Mouse (Mus musculus) heart, adult 2 months (tissue): ENCODE data around the gene Serpina3k. TPM values are rescaled to one million over a fixed set of nuclear protein-coding genes. Genes with fewer than 3 reads are reported as not detected.
"Not testable (repeated sequence)": the region's sequence is repeated elsewhere in the genome, so short reads cannot be mapped to it uniquely, and the experiment has no call there.

Source experiments
- DNase-seq, 2 experiments: peaks; one replicate each; pipeline ENCODE4 v3.0.0; 2021
- H3K27ac ChIP-seq: fragments of 200-600 bp; 2 replicates; pipeline ENCODE4 v1.8.1; 2022
- H3K27me3 ChIP-seq: fragments of 200-500 bp; 2 replicates; pipeline ENCODE4 v1.6.1; 2012; ENCODE audit warnings: mild to moderate bottlenecking, low read length, inconsistent platforms, mixed read lengths; ENCODE audit not compliant: control insufficient read depth, insufficient read depth
- H3K36me3 ChIP-seq: fragments of 200-500 bp; 2 replicates; pipeline ENCODE4 v1.6.1; 2012; ENCODE audit warnings: low read length, inconsistent platforms; ENCODE audit not compliant: control insufficient read depth, insufficient read depth
- H3K4me1 ChIP-seq: fragments of 200-500 bp; 2 replicates; pipeline ENCODE4 v1.6.1; 2011; ENCODE audit warnings: low read length; ENCODE audit not compliant: control insufficient read depth, insufficient read depth
- H3K4me3 ChIP-seq: fragments of 200-600 bp; 2 replicates; pipeline ENCODE4 v1.8.1; 2022
- H3K79me2 ChIP-seq: fragments of 200-500 bp; replicated peaks from 2 replicates; pipeline ENCODE4 v1.6.1; 2012; ENCODE audit warnings: mild to moderate bottlenecking, inconsistent platforms, low read length, moderate library complexity, mixed read lengths; ENCODE audit not compliant: control insufficient read depth, insufficient read depth
- H3K9ac ChIP-seq: fragments of 200-500 bp; 2 replicates; pipeline ENCODE4 v1.6.1; 2012; ENCODE audit warnings: low read depth, mild to moderate bottlenecking, control low read depth, inconsistent platforms, low read length, mixed read lengths
- CTCF ChIP-seq: fragments of 200-600 bp; IDR thresholded peaks from 2 replicates; pipeline ENCODE4 v1.8.1; 2022; ENCODE audit warnings: antibody characterized with exemption, mild to moderate bottlenecking, moderate library complexity
- EP300 ChIP-seq: fragments of 200-500 bp; IDR thresholded peaks from 2 replicates; pipeline ENCODE4 v1.6.1; 2011; ENCODE audit warnings: low read depth, low read length, control low read depth; ENCODE audit not compliant: insufficient read depth
- POLR2A ChIP-seq: fragments of 200-500 bp; IDR thresholded peaks from 2 replicates; pipeline ENCODE4 v1.6.1; 2011; ENCODE audit warnings: mild to moderate bottlenecking, low read depth, low read length, control low read depth; ENCODE audit not compliant: insufficient read depth
- WGBS: fragments of 180-500 bp; shearing (Covaris S2); methylation state at CpG from one replicate; pipeline ENCODE4 v1.1.7; 2018; 5-methylcytosine and 5-hydroxymethylcytosine counted together
- intact Hi-C: fragments of 180-260 bp; cut with DNase I; formaldehyde crosslinking; loops from one replicate; pipeline ENCODE4 v1.15.1; 2025
- polyA plus RNA-seq: library from polyadenylated mRNA; depleted of rRNA; stranded (reverse); fragments of >200 nt; gene quantifications from 2 replicates; pipeline ENCODE4 v1.2.3, GENCODE M21; 2012; rRNA removed
- total RNA-seq, 2 experiments: library from RNA; stranded (reverse); gene quantifications; 2 replicates each; pipeline ENCODE4 v1.2.3; 2021

The Serpina3k gene
- total and polyA plus RNA-seq, 3 experiments, result 0.14 to 0.34 TPM; not detected in 1

DNA sequence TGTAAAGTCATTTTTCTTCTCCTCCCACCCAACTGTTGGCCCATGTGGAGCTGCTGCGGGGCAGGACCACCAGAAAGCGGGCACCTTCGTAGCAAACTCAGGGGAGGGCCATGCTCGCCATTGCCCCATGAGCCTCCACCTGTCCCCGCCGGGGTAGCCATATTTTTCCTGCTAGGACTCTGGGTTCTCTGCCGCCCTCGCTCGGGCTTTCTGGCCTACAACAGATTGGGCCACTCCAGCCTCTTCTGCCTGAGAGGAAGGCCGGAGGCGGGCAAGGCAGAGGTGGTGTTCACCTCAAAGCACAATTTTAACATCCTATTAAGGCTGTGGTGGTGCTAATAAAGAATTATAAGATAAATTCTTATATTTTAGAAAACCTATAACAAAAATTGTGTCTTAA, 41.6 kb downstream of the Serpina3k start:
- H3K79me2 ChIP-seq, result no peaks in the 10 kb centered on the region
- intact Hi-C loops, result no loop called here
- 91% methylated on average over 11 of the region's 11 CpGs for WGBS
- TF ChIP-seq CTCF (no peak), POLR2A (no peak), EP300 (no peak)
- no peak overlapping the region for H3K9ac ChIP-seq
- no peaks in the 10 kb centered on the region for H3K27me3 ChIP-seq
- H3K4me3 ChIP-seq, result no peak overlapping the region
- H3K36me3 ChIP-seq, result no peaks in the 10 kb centered on the region
- H3K27ac ChIP-seq, result no peak overlapping the region
- no peaks in the 10 kb centered on the region for H3K4me1 ChIP-seq
- no peak for DNase-seq

DNA sequence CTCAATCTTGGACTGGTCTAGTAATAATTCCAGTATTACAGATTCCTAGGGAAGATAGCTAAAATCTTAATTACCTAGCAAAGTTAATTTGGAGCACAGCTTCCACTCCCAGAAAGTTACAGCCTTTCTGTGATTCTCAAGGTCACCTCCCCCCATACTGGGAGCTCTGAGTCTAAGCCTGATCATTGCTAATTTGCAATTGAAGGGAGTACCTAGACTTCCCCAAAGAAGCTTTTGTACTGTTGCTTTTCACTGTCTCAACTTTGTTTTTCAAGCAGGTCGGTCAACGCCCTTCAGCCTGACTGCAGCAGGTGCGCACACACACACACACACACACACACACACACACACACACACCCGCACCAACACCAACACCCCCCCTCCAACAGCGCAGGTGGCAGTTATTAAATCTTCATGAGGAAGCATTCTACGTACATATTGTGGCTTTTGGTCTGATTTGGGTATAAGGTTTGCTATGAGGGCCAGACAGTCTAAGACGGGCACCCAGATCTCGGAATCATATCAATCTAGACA, 42.9 kb downstream of the Serpina3k start:
- H3K4me1 ChIP-seq, H3K36me3 ChIP-seq, H3K27ac ChIP-seq, H3K9ac ChIP-seq, DNase-seq, H3K79me2 ChIP-seq, H3K4me3 ChIP-seq, intact Hi-C loops, H3K27me3 ChIP-seq: not testable (repeated sequence)
- 80% methylated on average over 8 of the region's 8 CpGs for WGBS

DNA sequence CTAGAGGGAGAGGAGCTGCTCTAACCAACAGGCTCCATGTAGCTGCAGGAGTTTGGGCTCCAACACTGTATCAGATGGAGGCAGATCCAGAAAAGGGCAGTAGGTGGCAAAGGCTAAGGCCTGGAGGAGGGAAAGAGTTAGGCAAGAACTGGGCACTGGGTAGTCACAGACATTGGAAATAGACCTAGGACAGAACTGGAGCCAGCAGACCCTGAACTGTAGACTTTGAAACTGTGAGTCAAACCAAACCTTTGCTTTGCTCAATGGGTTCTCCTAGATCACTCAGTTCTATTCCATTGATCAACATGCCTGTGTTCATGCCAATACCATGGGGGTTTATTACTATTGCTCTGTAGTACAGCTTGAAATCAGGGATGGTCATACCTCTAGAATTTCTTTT, 47.7 kb downstream of the Serpina3k start:
- H3K27me3 ChIP-seq, H3K36me3 ChIP-seq, intact Hi-C loops, H3K4me3 ChIP-seq, DNase-seq, H3K4me1 ChIP-seq, H3K27ac ChIP-seq, H3K79me2 ChIP-seq, H3K9ac ChIP-seq: not testable (repeated sequence)

DNA sequence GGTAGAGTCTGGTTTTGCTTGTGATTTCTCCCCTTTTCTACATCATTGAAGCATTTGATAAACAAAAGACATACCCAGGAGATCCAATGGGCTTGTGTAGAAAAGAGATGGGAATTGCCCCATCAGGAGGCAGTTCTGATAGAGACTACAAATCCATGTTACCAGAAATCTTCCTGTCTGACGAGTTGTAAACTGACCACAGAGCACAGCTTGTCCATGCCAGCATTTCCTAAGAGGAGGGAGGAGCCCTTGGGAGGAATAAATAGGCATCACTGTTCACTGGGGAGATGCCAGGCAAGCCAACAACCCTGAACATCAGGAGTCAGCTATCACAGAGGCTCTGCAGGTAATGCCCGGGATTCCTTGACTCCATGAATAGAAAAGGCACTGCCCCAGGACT, 48.6 kb downstream of the Serpina3k start:
- intact Hi-C loops, result not testable (repeated sequence)

DNA sequence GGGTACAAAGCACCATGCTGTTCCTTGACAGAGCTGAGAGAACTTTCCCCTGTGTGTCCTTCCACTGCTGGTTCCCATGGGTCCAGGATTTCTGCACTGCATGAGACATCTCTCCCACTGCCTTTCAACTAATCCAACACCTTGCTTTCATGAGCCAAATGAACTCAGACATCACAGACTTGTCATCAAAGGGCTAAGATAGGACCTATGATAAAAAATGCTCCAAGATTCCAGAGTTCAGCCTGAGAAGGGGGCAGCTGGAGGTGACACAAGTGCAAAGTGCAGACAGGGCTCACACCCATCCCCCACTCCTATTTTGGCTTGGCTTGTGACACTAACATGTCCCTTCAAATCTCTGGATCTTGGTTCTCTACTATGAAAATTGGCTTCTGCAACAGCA, 50.2 kb downstream of the Serpina3k start:
- Histone ChIP-seq H3K36me3 (no peaks in the 10 kb centered on the region), H3K79me2 (no peaks in the 10 kb centered on the region), H3K9ac (no peak overlapping the region), H3K27ac (no peak overlapping the region), H3K4me3 (no peak overlapping the region), H3K27me3 (no peaks in the 10 kb centered on the region), H3K4me1 (no peaks in the 10 kb centered on the region)
- no peak for DNase-seq
- intact Hi-C loops, result no loop called here
- TF ChIP-seq EP300, result no peak
- no peak for TF ChIP-seq CTCF
- no peak for TF ChIP-seq POLR2A

More for the DNA sequence above, 48.6 kb downstream of the Serpina3k start:
- not testable (repeated sequence) for H3K36me3 ChIP-seq, H3K4me3 ChIP-seq, H3K27me3 ChIP-seq, DNase-seq, H3K79me2 ChIP-seq, H3K27ac ChIP-seq, H3K9ac ChIP-seq, H3K4me1 ChIP-seq
- WGBS, result 40% methylated on average over 2 of the region's 2 CpGs

DNA sequence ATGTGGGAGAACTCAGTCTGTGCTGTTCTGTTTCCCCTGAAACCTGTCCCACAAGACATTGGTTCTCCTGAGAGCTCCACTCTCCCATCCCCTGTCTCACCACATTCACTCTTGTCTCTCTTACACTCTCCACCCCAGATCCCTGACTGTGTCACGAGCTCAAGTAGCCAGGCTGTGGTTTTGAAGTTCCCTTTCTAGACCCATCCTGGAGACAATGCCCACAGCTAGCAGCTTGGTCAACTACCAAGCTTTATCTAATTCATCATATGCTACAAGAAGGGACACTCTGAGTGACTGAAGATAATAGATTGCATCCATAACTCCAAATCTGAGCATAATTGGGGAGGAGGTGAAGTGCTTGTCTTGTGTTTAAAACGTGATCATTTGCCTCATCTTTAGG, 52.8 kb downstream of the Serpina3k start:
- H3K79me2 ChIP-seq, H3K4me1 ChIP-seq, H3K4me3 ChIP-seq, H3K27me3 ChIP-seq, H3K27ac ChIP-seq, DNase-seq, H3K9ac ChIP-seq, H3K36me3 ChIP-seq: not testable (repeated sequence)
- WGBS, result 49% methylated on average over 2 of the region's 2 CpGs
- intact Hi-C loops, result loop anchor here (5.0 kb wide), 1 partner anchor 244 kb away; no protein-coding TSS in a partner anchor

Other genes starting within 250 kb of the Serpina3k start
- gene Serpina5, start 237.4 kb upstream of the Serpina3k start, total RNA-seq, result not detected
- not detected in 2 replicates for gene Serpina5, start 237.4 kb upstream of the Serpina3k start, polyA plus RNA-seq
- gene Serpina3a, start 225.8 kb upstream of the Serpina3k start, total RNA-seq, result not detected
- not detected in 2 replicates for gene Serpina3a, start 225.8 kb upstream of the Serpina3k start, polyA plus RNA-seq
- gene Serpina3b, start 210.5 kb upstream of the Serpina3k start, total RNA-seq, result not detected
- gene Serpina3b, start 210.5 kb upstream of the Serpina3k start, polyA plus RNA-seq, result 0.06 TPM in 1 of 2 replicates, not detected in the other
- gene Serpina3c, start 184.6 kb upstream of the Serpina3k start, total RNA-seq, result 1 to 10 TPM in 1 of 2 experiments, under 1 TPM in 1; 0.45 to 1.5 TPM
- gene Serpina3c, start 184.6 kb upstream of the Serpina3k start, polyA plus RNA-seq, result 0.61 and 1.3 TPM in 2 replicates
- under 1 TPM in 1 of 2 experiments, not detected in 1; 0.26 TPM for gene Serpina3f, start 123.9 kb upstream of the Serpina3k start, total RNA-seq
- gene Serpina3f, start 123.9 kb upstream of the Serpina3k start, polyA plus RNA-seq, result 0.04 TPM in 1 of 2 replicates, not detected in the other
- gene Serpina3g, start 102.2 kb upstream of the Serpina3k start, total RNA-seq, result 1 to 10 TPM; 1.1 to 1.6 TPM
- 0.59 and 2.0 TPM in 2 replicates for gene Serpina3g, start 102.2 kb upstream of the Serpina3k start, polyA plus RNA-seq
- gene Serpina3i, start 75.4 kb upstream of the Serpina3k start, total RNA-seq, result under 1 TPM in 1 of 2 experiments, not detected in 1; 0.94 TPM
- 0.10 and 0.12 TPM in 2 replicates for gene Serpina3i, start 75.4 kb upstream of the Serpina3k start, polyA plus RNA-seq
- not detected for gene Serpina3j, start 23.9 kb upstream of the Serpina3k start, total RNA-seq
- not detected in 2 replicates for gene Serpina3j, start 23.9 kb upstream of the Serpina3k start, polyA plus RNA-seq
- not detected for gene Serpina3m, start within 50 bp of the Serpina3k start, total RNA-seq
- 0.12 TPM in 1 of 2 replicates, not detected in the other for gene Serpina3m, start within 50 bp of the Serpina3k start, polyA plus RNA-seq
- gene Serpina3n, start 68.2 kb downstream of the Serpina3k start, total RNA-seq, result 10 to 100 TPM in 1 of 2 experiments, 1 to 10 TPM in 1; 6.2 to 14.9 TPM
- gene Serpina3n, start 68.2 kb downstream of the Serpina3k start, polyA plus RNA-seq, result 10.1 and 13.2 TPM in 2 replicates
- not detected for gene Gsc, start 134.8 kb downstream of the Serpina3k start, total RNA-seq
- gene Gsc, start 134.8 kb downstream of the Serpina3k start, polyA plus RNA-seq, result 0.14 TPM in 1 of 2 replicates, not detected in the other